Mouse (Mus musculus) ES-E14 (cell line): ENCODE measurements around the gene Tmem184b. TPM values are rescaled to one million over a fixed set of nuclear protein-coding genes. Genes with fewer than 3 reads are reported as not detected.

ENCODE experiments used
- DNase-seq: peaks from one replicate; pipeline ENCODE4 v3.0.0-alpha.2; 2013; ENCODE audit warnings: low read depth, low spot score
- H3K27ac ChIP-seq: 2 replicates; pipeline ENCODE4 v1.5.1; 2012; ENCODE audit warnings: low read depth, mild to moderate bottlenecking, low read length, moderate library complexity, mixed read lengths; ENCODE audit not compliant: poor library complexity, insufficient read depth, severe bottlenecking
- H3K36me3 ChIP-seq: 2 replicates; pipeline ENCODE4 v1.6.1; 2012; ENCODE audit warnings: mild to moderate bottlenecking, low read length, moderate library complexity, mixed read lengths; ENCODE audit not compliant: control insufficient read depth, poor library complexity, insufficient read depth, severe bottlenecking
- H3K4me1 ChIP-seq, 2 experiments: fragments of 150-350 bp in 1 of 2; sonication (generic) in 1 of 2; 2 replicates each; pipeline ENCODE4 v1.6.1; 2012; ENCODE audit warnings: low read length in 2 of 2, mild to moderate bottlenecking in 1 of 2, mixed read lengths in 1 of 2; ENCODE audit not compliant: control insufficient read depth in 2 of 2, insufficient read depth in 2 of 2, poor library complexity in 1 of 2
- H3K4me3 ChIP-seq, 2 experiments: fragments of 150-350 bp in 1 of 2; sonication (generic) in 1 of 2; 2 replicates each; pipeline ENCODE4 v1.5.1; 2012; ENCODE audit warnings: low read length in 2 of 2, low read depth in 1 of 2, mild to moderate bottlenecking in 1 of 2, mixed read lengths in 1 of 2; ENCODE audit not compliant: insufficient read depth in 1 of 2, poor library complexity in 1 of 2, severe bottlenecking in 1 of 2
- H3K9ac ChIP-seq: 2 replicates; pipeline ENCODE4 v1.6.1; 2012; ENCODE audit warnings: low read depth, mild to moderate bottlenecking, low read length, mixed read lengths; ENCODE audit not compliant: poor library complexity, insufficient read depth, severe bottlenecking
- H3K9me3 ChIP-seq: fragments of 150-350 bp; sonication (generic); 2 replicates; pipeline ENCODE4 v1.6.1; 2012; ENCODE audit warnings: low read depth, mild to moderate bottlenecking, low read length; ENCODE audit not compliant: control insufficient read depth, insufficient read depth
- CHD2 ChIP-seq: IDR thresholded peaks from 2 replicates; pipeline ENCODE4 v1.6.1; 2014; ENCODE audit warnings: mild to moderate bottlenecking, low read depth, low read length, inconsistent platforms
- HCFC1 ChIP-seq: IDR thresholded peaks from 2 replicates; pipeline ENCODE4 v1.6.1; 2012; ENCODE audit warnings: low read length, inconsistent platforms, borderline replicate concordance; ENCODE audit not compliant: insufficient read depth
- MAFK ChIP-seq: IDR thresholded peaks from 2 replicates; pipeline ENCODE4 v1.6.1; 2014; ENCODE audit warnings: mild to moderate bottlenecking, low read depth, low read length, inconsistent platforms; ENCODE audit not compliant: insufficient read depth
- ZC3H11A ChIP-seq: IDR thresholded peaks from 2 replicates; pipeline ENCODE4 v1.6.1; 2012; ENCODE audit warnings: low read depth, mild to moderate bottlenecking, inconsistent platforms, low read length, borderline replicate concordance
- ZNF384 ChIP-seq: IDR thresholded peaks from 2 replicates; pipeline ENCODE4 v1.6.1; 2012; ENCODE audit warnings: low read depth, low read length, inconsistent platforms
- in situ Hi-C, 2 experiments: fragments of 600-800 bp; cut with MboI; formaldehyde crosslinking; loops; one replicate each; pipeline ENCODE4 v1.15.1; 2025; ENCODE audit warnings: low sequenced_read_pairs in 2 of 2, inconsistent platforms in 1 of 2; ENCODE audit not compliant: unreplicated experiment in 2 of 2
- total RNA-seq: library from RNA; depleted of rRNA; stranded (reverse); fragments of 300-350 nt; gene quantifications from 2 replicates; pipeline ENCODE4 v1.2.3, GENCODE M21; 2012

The Tmem184b gene
- total RNA-seq, 1 experiment = 40.6 TPM

- Histone ChIP-seq H3K36me3 (peaks cover 1% of the 10 kb centered on the region; the same call in 1 of the 2 replicates), H3K9me3 (no peaks in the 10 kb centered on the region), H3K4me3 (no peak overlapping the region), H3K27ac (no peak overlapping the region), H3K9ac (no peak overlapping the region), H3K4me1 (peaks cover 0 to 21% of the 10 kb centered on the region in 2 experiments; a peak in 1 of 4 replicates)
- no peak for DNase-seq
- no peak for TF ChIP-seq MAFK
- TF ChIP-seq ZC3H11A = no peak
- TF ChIP-seq ZNF384 = no peak
- no peak for TF ChIP-seq HCFC1
- in situ Hi-C loops = no loop called here
These were observed 12.9 kb downstream of the Tmem184b start for GRCm38 (mm10) chr15:79390434-79390833.

GRCm38 (mm10) chr15:79388171-79388570, 15.2 kb downstream of the Tmem184b start:
- DNase-seq = no peak
- Histone ChIP-seq H3K9ac (no peak overlapping the region), H3K4me3 (no peak overlapping the region), H3K9me3 (no peaks in the 10 kb centered on the region), H3K27ac (no peak overlapping the region), H3K36me3 (peaks cover 3% of the 10 kb centered on the region; the same call in 1 of the 2 replicates), H3K4me1 (peaks cover 0 to 14% of the 10 kb centered on the region in 2 experiments; a peak in 1 of 4 replicates)
- in situ Hi-C loops = no loop called here
- TF ChIP-seq ZC3H11A (no peak), CHD2 (no peak), HCFC1 (no peak), ZNF384 (no peak), MAFK (no peak)

DNA sequence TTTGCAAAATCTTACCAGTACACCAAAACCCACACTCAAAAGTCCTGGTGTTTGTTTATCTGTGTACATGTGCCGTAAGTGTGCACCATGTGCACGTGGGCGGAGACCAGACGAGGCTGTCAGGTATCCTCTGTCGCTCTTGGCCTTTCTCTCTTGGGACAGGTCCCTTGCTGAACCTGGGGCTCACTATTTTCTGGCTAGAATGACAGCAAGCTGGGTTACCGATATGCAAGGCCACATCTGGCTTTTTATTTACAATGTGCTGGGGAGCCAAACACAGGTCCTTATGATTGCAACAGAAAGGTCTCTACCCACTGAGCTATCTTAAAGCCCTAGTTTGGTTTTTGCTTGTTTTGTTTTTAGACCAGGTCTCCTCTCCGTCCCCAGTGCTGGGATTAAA, 15.8 kb downstream of the Tmem184b start:
- Histone ChIP-seq H3K36me3 (peaks cover 3% of the 10 kb centered on the region; the same call in 1 of the 2 replicates), H3K9me3 (no peaks in the 10 kb centered on the region), H3K9ac (no peak overlapping the region), H3K4me3 (no peak overlapping the region), H3K27ac (no peak overlapping the region), H3K4me1 (peaks cover 0 to 12% of the 10 kb centered on the region in 2 experiments; a peak in 1 of 4 replicates)
- DNase-seq = no peak
- in situ Hi-C loops = no loop called here
- no peak for TF ChIP-seq ZC3H11A
- no peak for TF ChIP-seq MAFK
- no peak for TF ChIP-seq CHD2
- TF ChIP-seq HCFC1 = no peak
- TF ChIP-seq ZNF384 = no peak

GRCm38 (mm10) chr15:79387081-79387480, 16.3 kb downstream of the Tmem184b start:
- no peak for DNase-seq
- peaks cover 3% of the 10 kb centered on the region; the same call in 1 of the 2 replicates for H3K36me3 ChIP-seq
- no peak overlapping the region for H3K27ac ChIP-seq
- H3K9me3 ChIP-seq = no peaks in the 10 kb centered on the region
- peaks cover 0 to 14% of the 10 kb centered on the region in 2 experiments; a peak in 1 of 4 replicates for H3K4me1 ChIP-seq
- no peak overlapping the region for H3K9ac ChIP-seq
- TF ChIP-seq ZNF384 (no peak), CHD2 (no peak), HCFC1 (no peak), ZC3H11A (no peak), MAFK (no peak)
- H3K4me3 ChIP-seq = no peak overlapping the region
- in situ Hi-C loops = no loop called here

- H3K4me3 ChIP-seq = no peak overlapping the region
- peaks cover 22% of the 10 kb centered on the region for H3K36me3 ChIP-seq
- H3K27ac ChIP-seq = no peak overlapping the region
- H3K9ac ChIP-seq = no peak overlapping the region
- peaks cover 0 to 7% of the 10 kb centered on the region in 2 experiments; a peak in 1 of 4 replicates for H3K4me1 ChIP-seq
- in situ Hi-C loops = no loop called here
- H3K9me3 ChIP-seq = no peaks in the 10 kb centered on the region
- no peak for DNase-seq
- TF ChIP-seq ZC3H11A (no peak), ZNF384 (no peak), HCFC1 (no peak), CHD2 (no peak), MAFK (no peak)
These were observed 21.7 kb downstream of the Tmem184b start for GRCm38 (mm10) chr15:79381644-79382043.
